8 mouse cellular contexts compared by ENCODE assay signal in the genomic region with DNA sequence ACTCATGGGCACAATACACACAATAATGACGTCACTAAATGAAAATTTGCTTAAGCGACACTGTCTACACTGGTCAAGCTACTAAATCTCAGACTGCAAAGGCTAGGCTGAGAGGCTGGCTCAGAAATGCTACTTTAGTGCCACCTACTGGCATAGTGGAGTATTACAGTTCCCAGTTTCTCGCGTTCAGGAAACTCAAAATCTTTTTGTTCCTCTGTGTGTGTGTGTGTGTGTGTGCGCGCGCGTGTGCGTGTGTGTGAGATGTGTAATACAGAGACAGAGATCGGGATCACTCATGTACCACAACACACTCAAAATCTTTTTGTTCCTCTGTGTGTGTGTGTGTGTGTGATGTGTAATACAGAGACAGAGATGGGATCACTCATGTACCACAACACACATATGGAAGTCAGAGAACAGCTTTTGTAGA. TPM values are rescaled to one million over a fixed set of nuclear protein-coding genes. Genes with fewer than 3 reads are reported as not detected.
DNase-seq lines count a peak whose midpoint lies in the region; ATAC-seq and TF ChIP-seq lines count a peak whose summit lies in the region.

No protein-coding gene starts in this region.

- peak; percentile 94 for TF ChIP-seq CTCF in liver, embryonic 14.5 days (IDR thresholded peaks at IDR 0.05; ENCODE audit: low read depth)

- peak; percentile 84 for DNase-seq in 416B (ENCODE audit: low read depth)
- DNase-seq in MN1 (ENCODE audit: low spot score) = peak; percentile 91
- DNase-seq in cerebellum, postnatal 25 days = peak; percentile 50 to 74
- peak; percentile 55 for DNase-seq in heart, adult 8-10 months (ENCODE audit: low spot score)
- DNase-seq in liver, embryonic 14.5 days (ENCODE audit: low read depth in 3 of 3, low spot score in 3 of 3) = peak; percentile 33 to 47 (median 45)
- DNase-seq in thymus, postnatal 10 days (ENCODE audit: low spot score in 2 of 2) = peak; percentile 13 to 58

- no peaks in the 10 kb centered on the region for H3K27me3 ChIP-seq in kidney, embryonic 14.5 days (ENCODE audit: control insufficient read depth, insufficient read depth, low read length)
- H3K27me3 ChIP-seq in liver, embryonic 14.5 days (ENCODE audit: control insufficient read depth, insufficient read depth, low read length) = no peaks in the 10 kb centered on the region
- H3K27me3 ChIP-seq in neural tube, embryonic 12.5 days (replicated peaks) = no peaks in the 10 kb centered on the region

- ATAC-seq in kidney, embryonic 14.5 days (ENCODE audit: low FRiP score, low TSS enrichment) = peak; percentile 82
- ATAC-seq in liver, embryonic 14.5 days (ENCODE audit: insufficient read depth) = peak; percentile 52; the same call in 1 of the 2 replicates
- ATAC-seq in neural tube, embryonic 12.5 days (ENCODE audit: low FRiP score, low read depth) = peak; percentile 80

- no peak overlapping the region for H3K9ac ChIP-seq in kidney, embryonic 14.5 days (ENCODE audit: low read depth, low read length)
- no peak overlapping the region for H3K9ac ChIP-seq in liver, embryonic 14.5 days (replicated peaks)
- no peak overlapping the region for H3K9ac ChIP-seq in neural tube, embryonic 12.5 days

- no peak overlapping the region for H3K4me3 ChIP-seq in kidney, embryonic 14.5 days (ENCODE audit: low read length)
- no peak overlapping the region for H3K4me3 ChIP-seq in liver, embryonic 14.5 days (ENCODE audit: insufficient read depth in 1 of 2, low read depth in 2 of 2, low read length in 2 of 2)
- no peak overlapping the region for H3K4me3 ChIP-seq in neural tube, embryonic 12.5 days

- TF ChIP-seq EP300 in liver, embryonic 14.5 days (IDR thresholded peaks at IDR 0.05; ENCODE audit: low read depth) = no peak

- no peak overlapping the region for H3K27ac ChIP-seq in kidney, embryonic 14.5 days (ENCODE audit: low read depth, low read length)
- no peak overlapping the region for H3K27ac ChIP-seq in liver, embryonic 14.5 days
- no peak overlapping the region for H3K27ac ChIP-seq in neural tube, embryonic 12.5 days

- peaks cover 8% of the 10 kb centered on the region; the same call in 1 of the 2 replicates for H3K36me3 ChIP-seq in kidney, embryonic 14.5 days (ENCODE audit: control insufficient read depth, insufficient read depth, low read length)
- H3K36me3 ChIP-seq in liver, embryonic 14.5 days (replicated peaks; ENCODE audit: control insufficient read depth, insufficient read depth, low read depth) = peaks cover 4% of the 10 kb centered on the region; the same call in 1 of the 2 replicates
- peaks cover 19% of the 10 kb centered on the region for H3K36me3 ChIP-seq in neural tube, embryonic 12.5 days

- WGBS in kidney, embryonic 14.5 days = 8% methylated on average over 10 of the region's 10 CpGs
- 7% methylated on average over 10 of the region's 10 CpGs for WGBS in liver, embryonic 14.5 days (ENCODE audit: insufficient replicate concordance)
- 9% methylated on average over 10 of the region's 10 CpGs for WGBS in neural tube, embryonic 12.5 days

- no peak overlapping the region for H3K4me2 ChIP-seq in kidney, embryonic 14.5 days (replicated peaks; ENCODE audit: low read depth, low read length)
- H3K4me2 ChIP-seq in liver, embryonic 14.5 days (ENCODE audit: low read depth) = no peak overlapping the region
- no peak overlapping the region; the same call in 1 of the 2 replicates for H3K4me2 ChIP-seq in neural tube, embryonic 12.5 days (replicated peaks)

- H3K4me1 ChIP-seq in kidney, embryonic 14.5 days (ENCODE audit: control insufficient read depth, insufficient read depth, low read length) = no peaks in the 10 kb centered on the region
- H3K4me1 ChIP-seq in liver, embryonic 14.5 days (replicated peaks; ENCODE audit: control insufficient read depth in 2 of 2, insufficient read depth in 2 of 2, low read length in 1 of 2) = no peaks in the 10 kb centered on the region
- H3K4me1 ChIP-seq in neural tube, embryonic 12.5 days = no peaks in the 10 kb centered on the region; the same call in 1 of the 2 replicates

- no peaks in the 10 kb centered on the region for H3K9me3 ChIP-seq in kidney, embryonic 14.5 days (ENCODE audit: control insufficient read depth, low read length)
- H3K9me3 ChIP-seq in liver, embryonic 14.5 days (ENCODE audit: control insufficient read depth, low read length) = no peaks in the 10 kb centered on the region
- no peaks in the 10 kb centered on the region for H3K9me3 ChIP-seq in neural tube, embryonic 12.5 days

RNA-seq across cellular contexts. Expression of gene Ythdf2, which starts 33.5 kb away (rescaled TPM):
- 10 to 100 TPM; 23.8 to 27.1 (median 26.5) TPM for total RNA-seq in heart, adult 8-10 months (2022)
- polyA plus RNA-seq in kidney, embryonic 14.5 days (2014; fragmentation: Nextera tagmentation; extraction: Ambion mirVana) = 104 and 133 TPM in 2 replicates
- polyA plus RNA-seq in liver, embryonic 14.5 days (2012; rRNA removed) = 5.5 and 8.5 TPM in 2 replicates
- polyA plus RNA-seq in liver, embryonic 14.5 days (2014; fragmentation: Nextera tagmentation; extraction: Ambion mirVana) = 29.3 and 31.7 TPM in 2 replicates
- 155 and 158 TPM in 2 replicates for polyA plus RNA-seq in neural tube, embryonic 12.5 days (2016; fragmentation: Nextera tagmentation; extraction: Ambion mirVana)

RNA-seq across cellular contexts. Expression of gene Oprd1, which starts 34.4 kb away (rescaled TPM):
- under 1 TPM; 0.09 to 0.28 (median 0.21) TPM for total RNA-seq in heart, adult 8-10 months (2022)
- 0.09 and 0.30 TPM in 2 replicates for polyA plus RNA-seq in kidney, embryonic 14.5 days (2014; fragmentation: Nextera tagmentation; extraction: Ambion mirVana)
- polyA plus RNA-seq in liver, embryonic 14.5 days (2012; rRNA removed) = 0.03 and 0.04 TPM in 2 replicates
- 0.04 TPM in 1 of 2 replicates, not detected in the other for polyA plus RNA-seq in liver, embryonic 14.5 days (2014; fragmentation: Nextera tagmentation; extraction: Ambion mirVana)
- polyA plus RNA-seq in neural tube, embryonic 12.5 days (2016; fragmentation: Nextera tagmentation; extraction: Ambion mirVana) = 0.49 and 0.56 TPM in 2 replicates

Comparison
In these comparisons a context has a peak if more than half of its experiments do, and no peak if none do; other contexts are left out.
1. DNase-seq: peak in every context shown above with its lines; median percentile 91 in MN1; 84 in 416B; 62 in cerebellum, postnatal 25 days; 55 in heart, adult 8-10 months; 45 in liver, embryonic 14.5 days; 36 in thymus, postnatal 10 days.